8 mouse cellular contexts compared by ENCODE assay signal in genomic region chr19:60890391-60891122, GRCm38 (mm10). TPM values are rescaled to one million over a fixed set of nuclear protein-coding genes. Genes with fewer than 3 reads are reported as not detected.
DNase-seq lines count a peak whose midpoint lies in the region; ATAC-seq and TF ChIP-seq lines count a peak whose summit lies in the region.

No protein-coding gene starts in this region.

- H3K4me1 ChIP-seq in kidney, embryonic 14.5 days (ENCODE audit: control insufficient read depth, insufficient read depth, low read length) = peaks cover 6% of the 10 kb centered on the region; the same call in 1 of the 2 replicates
- H3K4me1 ChIP-seq in ES-Bruce4 (ENCODE audit: control insufficient read depth, insufficient read depth, low read length) = no peaks in the 10 kb centered on the region
- H3K4me1 ChIP-seq in kidney, postnatal 0 days (replicated peaks; ENCODE audit: insufficient read depth, low read length) = 0 out of 2 replicates have a peak, but pooled peaks cover 4% of the 10 kb centered on the region
- peaks cover 8% of the 10 kb centered on the region; the same call in 1 of the 2 replicates for H3K4me1 ChIP-seq in midbrain, embryonic 14.5 days (ENCODE audit: control insufficient read depth, insufficient read depth, low read length)

- peak overlapping the region; percentile 89 for H3K9ac ChIP-seq in kidney, embryonic 14.5 days (ENCODE audit: low read depth, low read length)
- H3K9ac ChIP-seq in ES-Bruce4 (ENCODE audit: low read depth, poor library complexity, severe bottlenecking) = 0 out of 2 replicates have a peak overlapping the region, but pooled peaks have one; percentile 21
- H3K9ac ChIP-seq in kidney, postnatal 0 days (ENCODE audit: low read depth, low read length) = peak overlapping the region; percentile 80
- H3K9ac ChIP-seq in midbrain, embryonic 14.5 days (replicated peaks; ENCODE audit: low read length) = peak overlapping the region; percentile 83

- TF ChIP-seq EP300 in ES-Bruce4 (IDR thresholded peaks at IDR 0.05; ENCODE audit: insufficient read depth, low read depth, low read length) = no peak

- TF ChIP-seq CTCF in ES-Bruce4 (IDR thresholded peaks at IDR 0.05; ENCODE audit: low read depth, low read length) = no peak
- TF ChIP-seq CTCF in kidney, postnatal 0 days (IDR thresholded peaks at IDR 0.05; ENCODE audit: low read depth) = no peak

- DNase-seq in kidney, adult 11 months = no peak
- DNase-seq in embryo, embryonic 11 days = peak; percentile 68
- DNase-seq in gastrocnemius, postnatal 10 days = peak; percentile 42
- DNase-seq in kidney, postnatal 0 days (ENCODE audit: low spot score) = peak; percentile 31
- no peak for DNase-seq in midbrain, embryonic 14.5 days
- no peak for DNase-seq in retina, embryonic 14.5 days (ENCODE audit: low spot score)

- H3K9me3 ChIP-seq in kidney, embryonic 14.5 days (ENCODE audit: control insufficient read depth, low read length) = no peaks in the 10 kb centered on the region
- no peaks in the 10 kb centered on the region for H3K9me3 ChIP-seq in ES-Bruce4 (replicated peaks; ENCODE audit: control insufficient read depth, insufficient read depth, low read length, poor library complexity, severe bottlenecking)
- H3K9me3 ChIP-seq in kidney, postnatal 0 days (replicated peaks; ENCODE audit: low read length) = no peaks in the 10 kb centered on the region
- no peaks in the 10 kb centered on the region for H3K9me3 ChIP-seq in midbrain, embryonic 14.5 days (ENCODE audit: control insufficient read depth, low read length)

- H3K27me3 ChIP-seq in kidney, embryonic 14.5 days (ENCODE audit: control insufficient read depth, insufficient read depth, low read length) = no peaks in the 10 kb centered on the region
- H3K27me3 ChIP-seq in ES-Bruce4 (ENCODE audit: control insufficient read depth, insufficient read depth, low read length, poor library complexity, severe bottlenecking) = no peaks in the 10 kb centered on the region
- no peaks in the 10 kb centered on the region for H3K27me3 ChIP-seq in kidney, postnatal 0 days (ENCODE audit: insufficient read depth, low read length)
- H3K27me3 ChIP-seq in midbrain, embryonic 14.5 days (ENCODE audit: control insufficient read depth, insufficient read depth, low read length) = no peaks in the 10 kb centered on the region

- WGBS in kidney, embryonic 14.5 days = under 1% methylated on average over 41 of the region's 41 CpGs
- under 1% methylated on average over 38 of the region's 41 CpGs for WGBS in kidney, postnatal 0 days
- under 1% methylated on average over 41 of the region's 41 CpGs for WGBS in midbrain, embryonic 14.5 days

- TF ChIP-seq POLR2A in ES-Bruce4 (IDR thresholded peaks at IDR 0.05; ENCODE audit: insufficient read depth, low read length) = no peak

- peak overlapping the region; percentile 85 for H3K4me3 ChIP-seq in kidney, embryonic 14.5 days (ENCODE audit: low read length)
- peak overlapping the region; percentile 53 for H3K4me3 ChIP-seq in ES-Bruce4 (ENCODE audit: low read depth, low read length)
- H3K4me3 ChIP-seq in kidney, postnatal 0 days (replicated peaks; ENCODE audit: low read depth, low read length) = peak overlapping the region; percentile 78
- H3K4me3 ChIP-seq in midbrain, embryonic 14.5 days (replicated peaks; ENCODE audit: low read depth, low read length) = peak overlapping the region; percentile 81

- peak overlapping the region; percentile 96; the same call in 1 of the 2 replicates for H3K27ac ChIP-seq in kidney, embryonic 14.5 days (ENCODE audit: low read depth, low read length)
- no peak overlapping the region for H3K27ac ChIP-seq in ES-Bruce4 (ENCODE audit: insufficient read depth, low read length)
- peak overlapping the region; percentile 97 for H3K27ac ChIP-seq in kidney, postnatal 0 days
- H3K27ac ChIP-seq in midbrain, embryonic 14.5 days (replicated peaks; ENCODE audit: low read depth, low read length) = peak overlapping the region; percentile 94

- peak overlapping the region; percentile 81 for H3K4me2 ChIP-seq in kidney, embryonic 14.5 days (replicated peaks; ENCODE audit: low read depth, low read length)
- H3K4me2 ChIP-seq in kidney, postnatal 0 days (ENCODE audit: low read length) = peak overlapping the region; percentile 90
- peak overlapping the region; percentile 62 for H3K4me2 ChIP-seq in midbrain, embryonic 14.5 days (ENCODE audit: low read length)

- ATAC-seq in kidney, embryonic 14.5 days (ENCODE audit: low FRiP score, low TSS enrichment) = peak; percentile 36
- 0 out of 2 replicates have a peak, but pooled peaks have one; percentile 9 for ATAC-seq in kidney, postnatal 0 days (replicated peaks; ENCODE audit: low FRiP score, low read depth)
- peak; percentile 67; the same call in 1 of the 2 replicates for ATAC-seq in midbrain, embryonic 14.5 days (ENCODE audit: low FRiP score, low TSS enrichment)

- H3K36me3 ChIP-seq in kidney, embryonic 14.5 days (ENCODE audit: control insufficient read depth, insufficient read depth, low read length) = no peaks in the 10 kb centered on the region
- H3K36me3 ChIP-seq in ES-Bruce4 (ENCODE audit: control insufficient read depth, insufficient read depth, low read length, poor library complexity, severe bottlenecking) = no peaks in the 10 kb centered on the region
- no peaks in the 10 kb centered on the region for H3K36me3 ChIP-seq in kidney, postnatal 0 days (ENCODE audit: insufficient read depth, low read length)
- H3K36me3 ChIP-seq in midbrain, embryonic 14.5 days (ENCODE audit: control insufficient read depth, insufficient read depth, low read length) = no peaks in the 10 kb centered on the region

RNA-seq across cellular contexts. Expression of gene Grk5, which starts 1.0 kb away (rescaled TPM):
- 2.5 and 3.2 TPM in 2 replicates for polyA plus RNA-seq in kidney, embryonic 14.5 days (2014; fragmentation: Nextera tagmentation; extraction: Ambion mirVana)
- polyA plus RNA-seq in ES-Bruce4 (2011; ENCODE audit: insufficient read depth, insufficient read length, low read depth, missing spikeins) = 1.2 and 1.3 TPM in 2 replicates
- total RNA-seq in gastrocnemius, postnatal 10 days (2021) = 1 to 10 TPM; 6.8 to 9.7 TPM
- 2.3 and 2.9 TPM in 2 replicates for polyA plus RNA-seq in kidney, postnatal 0 days (2015; fragmentation: Nextera tagmentation; extraction: Ambion mirVana)
- 3.6 and 3.7 TPM in 2 replicates for polyA plus RNA-seq in midbrain, embryonic 14.5 days (2014; fragmentation: Nextera tagmentation; extraction: Ambion mirVana)

RNA-seq across cellular contexts. Expression of gene Prdx3, which starts 16.2 kb away (rescaled TPM):
- polyA plus RNA-seq in kidney, embryonic 14.5 days (2014; fragmentation: Nextera tagmentation; extraction: Ambion mirVana) = 139 and 145 TPM in 2 replicates
- polyA plus RNA-seq in ES-Bruce4 (2011; ENCODE audit: insufficient read depth, insufficient read length, low read depth, missing spikeins) = 47.7 and 48.4 TPM in 2 replicates
- 100 to 1,000 TPM; 136 to 154 TPM for total RNA-seq in gastrocnemius, postnatal 10 days (2021)
- 190 and 193 TPM in 2 replicates for polyA plus RNA-seq in kidney, postnatal 0 days (2015; fragmentation: Nextera tagmentation; extraction: Ambion mirVana)
- polyA plus RNA-seq in midbrain, embryonic 14.5 days (2014; fragmentation: Nextera tagmentation; extraction: Ambion mirVana) = 105 and 107 TPM in 2 replicates

RNA-seq across cellular contexts. Expression of gene Sfxn4, which starts 29.3 kb away (rescaled TPM):
- polyA plus RNA-seq in kidney, embryonic 14.5 days (2014; fragmentation: Nextera tagmentation; extraction: Ambion mirVana) = 8.9 and 11.0 TPM in 2 replicates
- 1.8 and 2.8 TPM in 2 replicates for polyA plus RNA-seq in ES-Bruce4 (2011; ENCODE audit: insufficient read depth, insufficient read length, low read depth, missing spikeins)
- total RNA-seq in gastrocnemius, postnatal 10 days (2021) = 1 to 10 TPM; 1.9 to 2.8 TPM
- polyA plus RNA-seq in kidney, postnatal 0 days (2015; fragmentation: Nextera tagmentation; extraction: Ambion mirVana) = 8.3 and 8.7 TPM in 2 replicates
- 10.8 and 12.9 TPM in 2 replicates for polyA plus RNA-seq in midbrain, embryonic 14.5 days (2014; fragmentation: Nextera tagmentation; extraction: Ambion mirVana)

Comparison
In these comparisons a context has a peak if more than half of its experiments do, and no peak if none do; other contexts are left out.
1. DNase-seq: peak in embryo, embryonic 11 days (single experiment), gastrocnemius, postnatal 10 days (single experiment) and kidney, postnatal 0 days (single experiment); none in kidney, adult 11 months (single experiment), midbrain, embryonic 14.5 days (single experiment) and retina, embryonic 14.5 days (single experiment).
2. ATAC-seq: peak in every context shown above with its lines; median percentile 67 in midbrain, embryonic 14.5 days; 36 in kidney, embryonic 14.5 days; 9 in kidney, postnatal 0 days.
3. H3K9ac ChIP-seq: peak in every context shown above with its lines; median percentile 89 in kidney, embryonic 14.5 days; 83 in midbrain, embryonic 14.5 days; 80 in kidney, postnatal 0 days; 21 in ES-Bruce4.
4. Peak in every context shown above with its lines, with median percentiles within 50 percentile points of each other: H3K4me2 ChIP-seq and H3K4me3 ChIP-seq.